10 mouse cellular contexts compared by ENCODE assay signal in genomic region chr9:75253766-75254165, GRCm38 (mm10). TPM values are rescaled to one million over a fixed set of nuclear protein-coding genes. Genes with fewer than 3 reads are reported as not detected.
A peak's percentile ranks its signal among the peaks of the same experiment; 100 is the strongest.
DNase-seq lines count a peak whose midpoint lies in the region; ATAC-seq lines count a peak whose summit lies in the region.
"Had no signal": no experiment of that assay in that cellular context is flagged by ENCODE, and none has a peak within 500 bp of the region (broad histone marks: within the 10 kb centered on the region; RNA-seq: fewer than 3 reads in every experiment).

No protein-coding gene starts in this region.

- no peak for ATAC-seq in kidney, embryonic 16.5 days (ENCODE audit: low FRiP score, low TSS enrichment)
- ATAC-seq in hematopoietic stem cell, adult 5-6 weeks (replicated peaks in 1 of 2; ENCODE audit: insufficient read depth in 1 of 2, low FRiP score in 2 of 2, low TSS enrichment in 1 of 2, low read depth in 1 of 2, poor library complexity in 2 of 2, severe bottlenecking in 2 of 2): peak; percentile 28 to 41; a peak in 3 of 4 replicates
- ATAC-seq in midbrain, embryonic 16.5 days: no peak

- DNase-seq in kidney, postnatal 10 days: no peak
- DNase-seq in urinary bladder, postnatal 25 days (ENCODE audit: low spot score): no peak
- no peak for DNase-seq in right cerebral cortex, postnatal 10 days (ENCODE audit: low spot score in 2 of 2)
- DNase-seq in testis, postnatal 10 days (ENCODE audit: low spot score): no peak
- DNase-seq: right cerebral cortex, postnatal 14 days had no signal

- WGBS in kidney, embryonic 16.5 days: 34% methylated on average over 3 of the region's 3 CpGs
- WGBS in midbrain, embryonic 16.5 days: 36% methylated on average over 3 of the region's 3 CpGs

- no peak overlapping the region for H3K9ac ChIP-seq in kidney, embryonic 16.5 days (replicated peaks; ENCODE audit: low read length)
- H3K9ac ChIP-seq in midbrain, embryonic 16.5 days (ENCODE audit: low read depth, low read length): 0 out of 2 replicates have a peak overlapping the region, but pooled peaks have one; percentile 28

- peak overlapping the region; percentile 72 for H3K27ac ChIP-seq in kidney, embryonic 16.5 days (ENCODE audit: low read length)
- H3K27ac ChIP-seq in brown adipose tissue, adult 24 weeks (replicated peaks; ENCODE audit: low read depth, low read length): 0 out of 2 replicates have a peak overlapping the region, but pooled peaks have one; percentile 19
- H3K27ac ChIP-seq in midbrain, embryonic 16.5 days (ENCODE audit: low read length): peak overlapping the region; percentile 83

- no peaks in the 10 kb centered on the region for H3K27me3 ChIP-seq in kidney, embryonic 16.5 days (ENCODE audit: insufficient read depth, low read length)
- no peaks in the 10 kb centered on the region for H3K27me3 ChIP-seq in midbrain, embryonic 16.5 days (ENCODE audit: control insufficient read depth, insufficient read depth, low read depth, low read length)

- H3K4me2 ChIP-seq in kidney, embryonic 16.5 days (replicated peaks; ENCODE audit: low read depth, low read length): no peak overlapping the region
- H3K4me2 ChIP-seq in midbrain, embryonic 16.5 days (ENCODE audit: low read length): no peak overlapping the region

- peaks cover 36% of the 10 kb centered on the region for H3K4me1 ChIP-seq in kidney, embryonic 16.5 days (ENCODE audit: insufficient read depth, low read length)
- peaks cover 17% of the 10 kb centered on the region for H3K4me1 ChIP-seq in brown adipose tissue, adult 24 weeks (ENCODE audit: control insufficient read depth, insufficient read depth, insufficient read length, low read length)
- peaks cover 23% of the 10 kb centered on the region for H3K4me1 ChIP-seq in midbrain, embryonic 16.5 days (ENCODE audit: control insufficient read depth, insufficient read depth, low read length)

- H3K4me3 ChIP-seq in kidney, embryonic 16.5 days (ENCODE audit: low read length): no peak overlapping the region
- no peak overlapping the region for H3K4me3 ChIP-seq in brown adipose tissue, adult 24 weeks (ENCODE audit: insufficient read depth, low read depth, low read length)
- no peak overlapping the region for H3K4me3 ChIP-seq in midbrain, embryonic 16.5 days (ENCODE audit: low read depth, low read length)

- no peaks in the 10 kb centered on the region for H3K9me3 ChIP-seq in kidney, embryonic 16.5 days (ENCODE audit: low read length)
- H3K9me3 ChIP-seq in midbrain, embryonic 16.5 days (replicated peaks; ENCODE audit: control insufficient read depth, low read length, poor library complexity, severe bottlenecking): no peaks in the 10 kb centered on the region
- H3K9me3 ChIP-seq: G1E had no signal

- H3K36me3 ChIP-seq in kidney, embryonic 16.5 days (ENCODE audit: insufficient read depth, low read length): no peaks in the 10 kb centered on the region
- H3K36me3 ChIP-seq in midbrain, embryonic 16.5 days (ENCODE audit: control insufficient read depth, insufficient read depth, low read length): no peaks in the 10 kb centered on the region
- H3K36me3 ChIP-seq: G1E had no signal

RNA-seq across cellular contexts. Expression of gene Myo5c, which starts 21.9 kb away (rescaled TPM):
- 4.0 and 5.0 TPM in 2 replicates for polyA plus RNA-seq in kidney, embryonic 16.5 days (2015; fragmentation: Nextera tagmentation; extraction: Ambion mirVana)
- 16.9 and 18.4 TPM in 2 replicates for polyA plus RNA-seq in brown adipose tissue, adult 24 weeks (2012; ENCODE audit: insufficient read depth, insufficient read length, missing spikeins)
- 12.1 and 12.6 TPM in 2 replicates for total RNA-seq in hematopoietic stem cell, adult 5-6 weeks (2017)
- 0.26 and 0.53 TPM in 2 replicates for polyA plus RNA-seq in midbrain, embryonic 16.5 days (2015; fragmentation: Nextera tagmentation; extraction: Ambion mirVana)
- polyA plus RNA-seq: G1E had no signal

RNA-seq across cellular contexts. Expression of gene Gnb5, which starts 52.3 kb away (rescaled TPM):
- 30.3 and 30.9 TPM in 2 replicates for polyA plus RNA-seq in kidney, embryonic 16.5 days (2015; fragmentation: Nextera tagmentation; extraction: Ambion mirVana)
- 21.2 and 27.0 TPM in 2 replicates for polyA plus RNA-seq in brown adipose tissue, adult 24 weeks (2012; ENCODE audit: insufficient read depth, insufficient read length, missing spikeins)
- 6.5 and 8.4 TPM in 2 replicates for total RNA-seq in hematopoietic stem cell, adult 5-6 weeks (2017)
- polyA plus RNA-seq in midbrain, embryonic 16.5 days (2015; fragmentation: Nextera tagmentation; extraction: Ambion mirVana): 69.7 and 78.1 TPM in 2 replicates
- polyA plus RNA-seq: G1E had no signal

Comparison
In these comparisons a context has a peak if more than half of its experiments do, and no peak if none do; other contexts are left out.
1. ATAC-seq: peak in hematopoietic stem cell, adult 5-6 weeks (2 of 2); none in kidney, embryonic 16.5 days (single experiment) and midbrain, embryonic 16.5 days (single experiment).
2. H3K27ac ChIP-seq: peak in every context shown above with its lines; median percentile 83 in midbrain, embryonic 16.5 days; 72 in kidney, embryonic 16.5 days; 19 in brown adipose tissue, adult 24 weeks.